Mouse (Mus musculus): Measurements from ENCODE around the gene Frat1. TPM values are rescaled to one million over a fixed set of nuclear protein-coding genes. Genes with fewer than 3 reads are reported as not detected.
"Not testable (repeated sequence)": the region's sequence is repeated elsewhere in the genome, so short reads cannot be mapped to it uniquely, and the experiment has no call there.

Gene Frat1
- polyA plus RNA-seq, 1 experiment = 29.1 TPM

GRCm38 (mm10) chr19:41841105-41841750, 11.5 kb downstream of the Frat1 start:
- H3K4me3 ChIP-seq (ENCODE audit: low read depth, low read length) = no peak overlapping the region
- peaks cover 23% of the 10 kb centered on the region; the same call in 1 of the 2 replicates for H3K4me1 ChIP-seq (ENCODE audit: control insufficient read depth, insufficient read depth, insufficient read length, low read length)
- peak overlapping the region; percentile 19; the same call in 1 of the 2 replicates for H3K27ac ChIP-seq (ENCODE audit: insufficient read depth, low read depth, low read length)
- no peaks in the 10 kb centered on the region for H3K27me3 ChIP-seq (ENCODE audit: control insufficient read depth, insufficient read depth, low read length)
- WGBS = 52% methylated on average over 7 of the region's 7 CpGs
- TF ChIP-seq CTCF (IDR thresholded peaks at IDR 0.05; ENCODE audit: extremely low read depth, insufficient read length, insufficient replicate concordance, low read depth, low read length) (no peak), POLR2A (IDR thresholded peaks at IDR 0.05; ENCODE audit: low read depth, low read length) (no peak)
- no peaks in the 10 kb centered on the region for H3K36me3 ChIP-seq (ENCODE audit: control insufficient read depth, insufficient read depth, low read length)

- Histone ChIP-seq H3K27ac (ENCODE audit: insufficient read depth, low read depth, low read length) (no peak overlapping the region), H3K4me3 (ENCODE audit: low read depth, low read length) (no peak overlapping the region), H3K4me1 (ENCODE audit: control insufficient read depth, insufficient read depth, insufficient read length, low read length) (peaks cover 15% of the 10 kb centered on the region), H3K36me3 (ENCODE audit: control insufficient read depth, insufficient read depth, low read length) (no peaks in the 10 kb centered on the region), H3K27me3 (ENCODE audit: control insufficient read depth, insufficient read depth, low read length) (no peaks in the 10 kb centered on the region)
- 86% methylated on average over 4 of the region's 4 CpGs for WGBS
- TF ChIP-seq CTCF (IDR thresholded peaks at IDR 0.05; ENCODE audit: extremely low read depth, insufficient read length, insufficient replicate concordance, low read depth, low read length) = no peak
- TF ChIP-seq POLR2A (IDR thresholded peaks at IDR 0.05; ENCODE audit: low read depth, low read length) = no peak
Measured at GRCm38 (mm10) chr19:41842196-41842595, 12.4 kb downstream of the Frat1 start.

- H3K27me3 ChIP-seq (ENCODE audit: control insufficient read depth, insufficient read depth, low read length) = no peaks in the 10 kb centered on the region
- H3K36me3 ChIP-seq (ENCODE audit: control insufficient read depth, insufficient read depth, low read length) = no peaks in the 10 kb centered on the region
- TF ChIP-seq POLR2A (IDR thresholded peaks at IDR 0.05; ENCODE audit: low read depth, low read length) (no peak), CTCF (IDR thresholded peaks at IDR 0.05; ENCODE audit: extremely low read depth, insufficient read length, insufficient replicate concordance, low read depth, low read length) (no peak)
- 73% methylated on average over 4 of the region's 4 CpGs for WGBS
- H3K4me1 ChIP-seq (ENCODE audit: control insufficient read depth, insufficient read depth, insufficient read length, low read length) = peaks cover 12% of the 10 kb centered on the region
- no peak overlapping the region for H3K27ac ChIP-seq (ENCODE audit: insufficient read depth, low read depth, low read length)
- no peak overlapping the region for H3K4me3 ChIP-seq (ENCODE audit: low read depth, low read length)
Measured at GRCm38 (mm10) chr19:41842706-41843105, 12.9 kb downstream of the Frat1 start.

- no peak for TF ChIP-seq POLR2A (IDR thresholded peaks at IDR 0.05; ENCODE audit: low read depth, low read length)
- peak; percentile 58; the same call in 1 of the 2 replicates for TF ChIP-seq CTCF (IDR thresholded peaks at IDR 0.05; ENCODE audit: extremely low read depth, insufficient read length, insufficient replicate concordance, low read depth, low read length)
- Histone ChIP-seq H3K4me1 (ENCODE audit: control insufficient read depth, insufficient read depth, insufficient read length, low read length) (peaks cover 12% of the 10 kb centered on the region), H3K27me3 (ENCODE audit: control insufficient read depth, insufficient read depth, low read length) (no peaks in the 10 kb centered on the region), H3K36me3 (ENCODE audit: control insufficient read depth, insufficient read depth, low read length) (no peaks in the 10 kb centered on the region), H3K4me3 (ENCODE audit: low read depth, low read length) (no peak overlapping the region), H3K27ac (ENCODE audit: insufficient read depth, low read depth, low read length) (no peak overlapping the region)
- WGBS = 80% methylated on average over 6 of the region's 6 CpGs
Measured at GRCm38 (mm10) chr19:41844345-41844744, 14.6 kb downstream of the Frat1 start.

- Histone ChIP-seq H3K4me3 (ENCODE audit: low read depth, low read length) (peak overlapping the region; percentile 97), H3K36me3 (ENCODE audit: control insufficient read depth, insufficient read depth, low read length) (no peaks in the 10 kb centered on the region), H3K27me3 (ENCODE audit: control insufficient read depth, insufficient read depth, low read length) (no peaks in the 10 kb centered on the region), H3K27ac (ENCODE audit: insufficient read depth, low read depth, low read length) (peak overlapping the region; percentile 99), H3K4me1 (ENCODE audit: control insufficient read depth, insufficient read depth, insufficient read length, low read length) (peaks cover 5% of the 10 kb centered on the region)
- TF ChIP-seq POLR2A (IDR thresholded peaks at IDR 0.05; ENCODE audit: low read depth, low read length) (peak; percentile 13; the same call in 1 of the 2 replicates), CTCF (IDR thresholded peaks at IDR 0.05; ENCODE audit: extremely low read depth, insufficient read length, insufficient replicate concordance, low read depth, low read length) (no peak)
- 8% methylated on average over 21 of the region's 21 CpGs for WGBS
Measured at GRCm38 (mm10) chr19:41846366-41847090, 16.8 kb downstream of the Frat1 start.

- Histone ChIP-seq H3K36me3 (ENCODE audit: control insufficient read depth, insufficient read depth, low read length) (no peaks in the 10 kb centered on the region), H3K27me3 (ENCODE audit: control insufficient read depth, insufficient read depth, low read length) (no peaks in the 10 kb centered on the region), H3K27ac (ENCODE audit: insufficient read depth, low read depth, low read length) (peak overlapping the region; percentile 99), H3K4me3 (ENCODE audit: low read depth, low read length) (peak overlapping the region; percentile 97), H3K4me1 (ENCODE audit: control insufficient read depth, insufficient read depth, insufficient read length, low read length) (peaks cover 5% of the 10 kb centered on the region)
- TF ChIP-seq POLR2A (IDR thresholded peaks at IDR 0.05; ENCODE audit: low read depth, low read length) = no peak
- no peak for TF ChIP-seq CTCF (IDR thresholded peaks at IDR 0.05; ENCODE audit: extremely low read depth, insufficient read length, insufficient replicate concordance, low read depth, low read length)
- under 1% methylated on average over 64 of the region's 64 CpGs for WGBS
Measured at GRCm38 (mm10) chr19:41847091-41847581, 17.4 kb downstream of the Frat1 start.

- not testable (repeated sequence) for H3K36me3 ChIP-seq (ENCODE audit: control insufficient read depth, insufficient read depth, low read length); H3K4me1 ChIP-seq (ENCODE audit: control insufficient read depth, insufficient read depth, insufficient read length, low read length); H3K27me3 ChIP-seq (ENCODE audit: control insufficient read depth, insufficient read depth, low read length)
- Histone ChIP-seq H3K4me3 (ENCODE audit: low read depth, low read length) (peak overlapping the region; percentile 97), H3K27ac (ENCODE audit: insufficient read depth, low read depth, low read length) (peak overlapping the region; percentile 99)
- under 1% methylated on average over 53 of the region's 53 CpGs for WGBS
Measured at GRCm38 (mm10) chr19:41847614-41847991, 17.8 kb downstream of the Frat1 start.
